Mouse (Mus musculus) neural tube, embryonic 15.5 days (tissue): ENCODE measurements around the gene Sec61a2. TPM values are rescaled to one million over a fixed set of nuclear protein-coding genes. Genes with fewer than 3 reads are reported as not detected.
A peak's percentile ranks its signal among the peaks of the same experiment; 100 is the strongest.

Source experiments
- ATAC-seq: fragments of 200-750 bp; cut with Nextera tagmentation; 2 replicates; pipeline ENCODE4 v1.8.0; 2017; ENCODE audit warnings: mild to moderate bottlenecking, moderate TSS enrichment, moderate library complexity; ENCODE audit not compliant: low FRiP score
- H3K27ac ChIP-seq: fragments of 300-500 bp; sonication (generic); replicated peaks from 2 replicates; pipeline ENCODE4 v1.5.1; 2015; ENCODE audit warnings: mild to moderate bottlenecking, inconsistent platforms
- H3K27me3 ChIP-seq: fragments of 300-500 bp; sonication (generic); replicated peaks from 2 replicates; pipeline ENCODE4 v1.6.1; 2015; ENCODE audit warnings: inconsistent platforms
- H3K36me3 ChIP-seq: fragments of 300-500 bp; sonication (generic); 2 replicates; pipeline ENCODE4 v1.6.1; 2015; ENCODE audit warnings: inconsistent platforms
- H3K4me1 ChIP-seq: fragments of 300-500 bp; sonication (generic); 2 replicates; pipeline ENCODE4 v1.6.1; 2015; ENCODE audit warnings: inconsistent platforms
- H3K4me2 ChIP-seq: fragments of 300-500 bp; sonication (generic); 2 replicates; pipeline ENCODE4 v1.6.1; 2015; ENCODE audit warnings: inconsistent platforms, mild to moderate bottlenecking, moderate library complexity
- H3K4me3 ChIP-seq: fragments of 300-500 bp; sonication (generic); replicated peaks from 2 replicates; pipeline ENCODE4 v1.5.1; 2015; ENCODE audit warnings: mild to moderate bottlenecking, inconsistent platforms
- H3K9ac ChIP-seq: fragments of 300-500 bp; sonication (generic); replicated peaks from 2 replicates; pipeline ENCODE4 v1.6.1; 2015; ENCODE audit warnings: mild to moderate bottlenecking, inconsistent platforms
- H3K9me3 ChIP-seq: fragments of 300-500 bp; sonication (generic); replicated peaks from 2 replicates; pipeline ENCODE4 v1.6.1; 2016; ENCODE audit warnings: inconsistent platforms
- WGBS: fragments of 180-500 bp; shearing (Covaris S2); methylation state at CpG from one replicate; pipeline ENCODE4 v1.1.7; 2015; ENCODE audit warnings: mixed read lengths; 5-methylcytosine and 5-hydroxymethylcytosine counted together
- polyA plus RNA-seq: library from polyadenylated mRNA; unstranded; fragments of >200 nt; fragmentation: Nextera tagmentation; extraction: Ambion mirVana; gene quantifications from 2 replicates; pipeline ENCODE4 v1.2.1, GENCODE M21; 2015

Sec61a2 gene
- polyA plus RNA-seq, 1 experiment from 2014 or later, result 122 TPM

GRCm38 (mm10) chr2:5877446-5877845 lies 17.8 kb downstream of the Sec61a2 start:
- no peak for ATAC-seq
- H3K27ac ChIP-seq, result no peak overlapping the region
- H3K9me3 ChIP-seq, result no peaks in the 10 kb centered on the region
- no peak overlapping the region for H3K4me2 ChIP-seq
- no peaks in the 10 kb centered on the region for H3K27me3 ChIP-seq
- H3K36me3 ChIP-seq, result peaks cover 61% of the 10 kb centered on the region
- H3K9ac ChIP-seq, result no peak overlapping the region
- no peak overlapping the region for H3K4me3 ChIP-seq
- 47% methylated on average over 3 of the region's 3 CpGs for WGBS
- no peaks in the 10 kb centered on the region for H3K4me1 ChIP-seq

DNA sequence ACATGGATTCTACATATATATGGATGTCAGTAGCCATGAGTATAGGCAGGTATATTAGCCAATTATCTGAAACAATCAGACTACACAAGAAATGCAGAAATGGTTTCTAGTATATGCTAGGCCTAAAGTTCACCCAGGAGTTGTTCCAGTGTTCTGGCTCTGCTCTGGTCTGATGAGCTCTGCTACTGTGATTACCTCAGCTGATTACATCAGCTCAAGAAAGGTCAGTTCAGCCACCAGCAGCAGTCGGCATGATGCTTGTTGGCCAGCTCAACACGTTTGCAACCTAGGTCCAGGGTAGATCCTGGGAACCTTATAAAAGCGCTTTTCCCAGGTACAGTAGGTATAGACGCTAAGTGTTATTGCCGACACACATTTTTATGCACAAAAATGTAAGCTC lies 25.5 kb downstream of the Sec61a2 start:
- peaks cover 55% of the 10 kb centered on the region for H3K36me3 ChIP-seq
- H3K4me3 ChIP-seq, result no peak overlapping the region
- H3K4me1 ChIP-seq, result no peaks in the 10 kb centered on the region
- H3K9me3 ChIP-seq, result no peaks in the 10 kb centered on the region
- H3K27ac ChIP-seq, result no peak overlapping the region
- no peak overlapping the region for H3K4me2 ChIP-seq
- H3K27me3 ChIP-seq, result no peaks in the 10 kb centered on the region
- ATAC-seq, result no peak
- no peak overlapping the region for H3K9ac ChIP-seq
- WGBS, result 94% methylated on average over 5 of the region's 5 CpGs

- Histone ChIP-seq H3K36me3 (peaks cover 45% of the 10 kb centered on the region), H3K27ac (no peak overlapping the region)
- no peak for ATAC-seq
These were observed 27.6 kb downstream of the Sec61a2 start for GRCm38 (mm10) chr2:5867681-5868080.

GRCm38 (mm10) chr2:5862834-5863233 lies 32.4 kb downstream of the Sec61a2 start, which contains the start of gene Gm13199:
TSS of gene Gm13199 (minus strand) at chr2:5862934.
- peaks cover 49% of the 10 kb centered on the region for H3K36me3 ChIP-seq
- no peaks in the 10 kb centered on the region for H3K27me3 ChIP-seq
- H3K9ac ChIP-seq, result no peak within 1 kb of the TSS
- no peak within 1 kb of the TSS for H3K4me3 ChIP-seq
- WGBS, result over 99% methylated on average over 3 of the region's 3 CpGs
- no peak for ATAC-seq
- H3K27ac ChIP-seq, result no peak within 1 kb of the TSS
- no peaks in the 10 kb centered on the region for H3K4me1 ChIP-seq
- no peaks in the 10 kb centered on the region for H3K9me3 ChIP-seq
- no peak within 1 kb of the TSS for H3K4me2 ChIP-seq

More at GRCm38 (mm10) chr2:5867681-5868080, 27.6 kb downstream of the Sec61a2 start:
- H3K4me3 ChIP-seq, result no peak overlapping the region
- H3K4me2 ChIP-seq, result no peak overlapping the region
- no peaks in the 10 kb centered on the region for H3K27me3 ChIP-seq
- H3K9ac ChIP-seq, result no peak overlapping the region
- WGBS, result 86% methylated on average over 2 of the region's 2 CpGs
- H3K9me3 ChIP-seq, result no peaks in the 10 kb centered on the region
- no peaks in the 10 kb centered on the region for H3K4me1 ChIP-seq

DNA sequence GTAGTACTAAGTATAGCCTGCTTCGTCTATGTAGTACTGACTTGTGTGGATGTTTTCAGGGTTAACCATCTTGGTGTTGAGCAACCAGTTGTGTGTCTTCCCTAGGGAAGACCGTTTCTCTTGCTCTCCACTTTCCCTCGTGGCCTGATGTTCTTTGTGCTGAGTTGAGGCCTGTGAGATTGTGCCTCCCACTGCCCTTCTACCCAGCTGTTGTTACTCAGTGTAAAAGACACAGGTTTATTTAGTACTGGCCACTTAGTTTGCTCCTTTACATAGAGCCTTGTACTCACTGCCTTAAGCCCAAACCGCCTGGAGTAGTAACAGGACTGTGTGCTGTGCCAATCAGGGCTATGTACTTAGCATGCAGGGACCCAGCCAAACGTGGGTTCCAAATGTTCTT lies 43.4 kb downstream of the Sec61a2 start:
- 92% methylated on average over 5 of the region's 5 CpGs for WGBS
- H3K4me2 ChIP-seq, result no peak overlapping the region
- H3K36me3 ChIP-seq, result peaks cover 13% of the 10 kb centered on the region
- H3K9me3 ChIP-seq, result no peaks in the 10 kb centered on the region
- no peak for ATAC-seq
- H3K27me3 ChIP-seq, result no peaks in the 10 kb centered on the region
- H3K27ac ChIP-seq, result no peak overlapping the region
- peaks cover 1% of the 10 kb centered on the region; the same call in 1 of the 2 replicates for H3K4me1 ChIP-seq
- H3K4me3 ChIP-seq, result no peak overlapping the region
- no peak overlapping the region for H3K9ac ChIP-seq

DNA sequence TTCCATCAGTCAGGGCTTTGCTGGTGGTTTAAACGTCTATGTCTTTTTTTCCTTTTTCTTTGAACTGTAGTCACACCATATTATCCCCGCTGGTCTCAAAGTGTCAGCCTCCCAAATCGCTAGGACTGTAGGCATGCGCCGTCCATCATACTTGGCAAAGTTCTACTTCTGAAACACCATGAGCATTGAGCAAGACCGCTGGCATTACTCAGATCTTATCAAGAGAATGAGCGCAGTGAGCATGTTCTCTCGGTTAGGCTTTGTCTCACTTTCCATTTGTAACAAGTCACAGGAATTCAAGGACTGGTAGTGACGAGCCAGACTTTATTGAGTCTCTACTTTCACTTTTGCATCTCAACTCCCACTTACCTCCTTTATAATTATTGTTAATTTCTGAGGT lies 44.1 kb downstream of the Sec61a2 start:
- Histone ChIP-seq H3K36me3 (peaks cover 12% of the 10 kb centered on the region; the same call in 1 of the 2 replicates), H3K4me1 (peaks cover 8% of the 10 kb centered on the region), H3K4me3 (no peak overlapping the region), H3K4me2 (no peak overlapping the region), H3K9me3 (no peaks in the 10 kb centered on the region), H3K27me3 (no peaks in the 10 kb centered on the region), H3K27ac (no peak overlapping the region), H3K9ac (no peak overlapping the region)
- no peak for ATAC-seq
- 96% methylated on average over 9 of the region's 9 CpGs for WGBS

DNA sequence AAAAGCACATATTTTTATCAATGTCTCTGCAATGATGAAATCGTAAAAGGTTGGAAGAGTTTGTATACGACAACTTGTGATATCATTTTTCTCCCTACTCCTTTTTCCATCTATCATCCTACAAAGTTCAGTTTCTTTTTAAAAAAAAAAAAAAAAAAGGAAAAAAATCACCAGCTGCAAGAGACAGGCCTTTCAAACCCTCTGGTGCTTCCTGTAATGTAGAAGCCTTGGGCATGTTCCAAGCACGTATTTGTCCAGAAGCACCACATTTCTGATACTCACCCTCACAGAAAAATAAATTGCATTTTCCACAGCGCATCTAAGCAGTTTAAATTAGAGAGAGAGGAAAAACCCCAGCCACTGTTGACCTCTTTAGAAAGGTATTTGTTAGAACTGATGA lies 49.4 kb downstream of the Sec61a2 start:
- ATAC-seq, result no peak
- H3K9ac ChIP-seq, result peak overlapping the region; percentile 76

DNA sequence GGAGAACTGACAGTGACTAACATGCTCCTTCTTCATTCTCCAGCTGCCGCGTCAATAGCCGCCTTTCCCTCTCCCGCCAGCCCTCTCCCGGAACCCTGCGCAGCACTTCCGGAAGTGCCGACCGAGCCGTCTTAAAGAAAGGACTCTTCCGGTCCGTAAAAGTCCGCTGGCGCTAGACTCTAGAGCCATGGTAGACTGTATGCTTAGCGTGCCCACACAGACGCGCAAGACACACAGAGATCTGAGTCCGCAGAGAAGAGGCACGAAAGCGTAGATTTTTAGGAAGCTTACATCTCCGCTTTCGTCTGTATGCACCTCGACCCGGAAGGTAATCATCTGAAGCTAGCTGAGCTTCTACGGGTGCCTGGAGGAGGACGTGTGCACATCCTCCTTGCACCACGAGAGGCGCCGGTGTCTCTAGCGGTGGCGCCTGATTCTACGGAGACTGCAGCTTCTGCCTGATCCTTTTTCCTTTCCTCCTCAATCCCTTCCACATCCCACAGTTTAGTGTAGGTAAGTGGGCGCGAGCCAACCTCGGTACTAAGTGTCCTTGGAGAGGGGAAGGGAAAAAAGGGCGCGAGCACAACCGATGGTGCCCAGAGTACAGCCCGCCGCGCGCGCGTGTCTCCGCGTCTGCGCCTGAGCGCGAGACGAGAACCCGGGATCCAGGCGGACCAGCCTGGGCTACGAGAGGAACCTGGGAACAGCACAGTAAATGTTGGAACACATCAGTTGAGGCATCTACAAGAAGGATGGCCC lies 50.2 kb downstream of the Sec61a2 start, which contains the start of the genes Nudt5 and Cdc123:
TSS of gene Nudt5 (plus strand) at position 147 of the 759 bp plus-strand sequence.
TSS of gene Cdc123 (minus strand) at position 292 of the 759 bp plus-strand sequence.
- Histone ChIP-seq H3K27ac (peak within 1 kb of the TSS; percentile 95), H3K4me1 (peaks cover 21% of the 10 kb centered on the region), H3K9ac (peak within 1 kb of the TSS; percentile 76), H3K9me3 (no peaks in the 10 kb centered on the region), H3K4me2 (peak within 1 kb of the TSS; percentile 68), H3K27me3 (no peaks in the 10 kb centered on the region), H3K36me3 (peaks cover 22% of the 10 kb centered on the region), H3K4me3 (peak within 1 kb of the TSS; percentile 75)
- peak; percentile 98 for ATAC-seq
- WGBS, result under 1% methylated on average over 53 of the region's 53 CpGs

More for the DNA sequence above, 49.4 kb downstream of the Sec61a2 start:
- Histone ChIP-seq H3K27ac (peak overlapping the region; percentile 95), H3K27me3 (no peaks in the 10 kb centered on the region), H3K9me3 (no peaks in the 10 kb centered on the region), H3K4me2 (peak overlapping the region; percentile 68), H3K36me3 (peaks cover 15% of the 10 kb centered on the region), H3K4me3 (peak overlapping the region; percentile 75), H3K4me1 (peaks cover 21% of the 10 kb centered on the region)
- 39% methylated on average over 4 of the region's 4 CpGs for WGBS

- H3K27ac ChIP-seq, result peak overlapping the region; percentile 95
- H3K36me3 ChIP-seq, result peaks cover 30% of the 10 kb centered on the region
- H3K4me3 ChIP-seq, result peak overlapping the region; percentile 75
- peak overlapping the region; percentile 76 for H3K9ac ChIP-seq
- ATAC-seq, result peak; percentile 51
- no peaks in the 10 kb centered on the region for H3K9me3 ChIP-seq
- H3K27me3 ChIP-seq, result no peaks in the 10 kb centered on the region
- H3K4me1 ChIP-seq, result peaks cover 21% of the 10 kb centered on the region
- peak overlapping the region; percentile 68 for H3K4me2 ChIP-seq
- WGBS, result 3% methylated on average over 23 of the region's 23 CpGs
These were observed 50.9 kb downstream of the Sec61a2 start for GRCm38 (mm10) chr2:5844181-5844872.

DNA sequence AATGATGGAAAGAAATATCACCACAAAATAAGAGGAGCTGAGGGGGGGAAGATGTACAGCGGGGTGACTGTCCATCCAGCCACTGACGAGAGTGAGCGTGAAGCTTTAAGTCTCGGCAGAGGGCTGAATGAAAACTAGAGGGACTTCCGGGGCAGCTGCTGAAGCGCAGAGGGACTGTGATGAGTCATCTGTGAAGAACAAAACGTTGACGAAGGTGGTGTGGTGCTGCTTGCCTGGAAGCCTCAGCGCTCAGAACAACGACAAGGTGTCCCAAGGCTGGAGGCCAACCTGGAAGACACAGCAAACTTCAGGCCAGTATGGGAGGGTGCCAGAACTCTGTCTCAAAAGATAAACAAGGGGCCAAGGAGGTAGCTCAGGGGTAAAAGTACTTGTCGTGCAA lies 54.4 kb downstream of the Sec61a2 start:
- ATAC-seq, result no peak
- 97% methylated on average over 11 of the region's 11 CpGs for WGBS
- Histone ChIP-seq H3K4me3 (no peak overlapping the region), H3K9ac (no peak overlapping the region), H3K9me3 (no peaks in the 10 kb centered on the region), H3K36me3 (peaks cover 46% of the 10 kb centered on the region), H3K4me1 (peaks cover 10% of the 10 kb centered on the region), H3K27me3 (no peaks in the 10 kb centered on the region), H3K4me2 (no peak overlapping the region), H3K27ac (no peak overlapping the region)

DNA sequence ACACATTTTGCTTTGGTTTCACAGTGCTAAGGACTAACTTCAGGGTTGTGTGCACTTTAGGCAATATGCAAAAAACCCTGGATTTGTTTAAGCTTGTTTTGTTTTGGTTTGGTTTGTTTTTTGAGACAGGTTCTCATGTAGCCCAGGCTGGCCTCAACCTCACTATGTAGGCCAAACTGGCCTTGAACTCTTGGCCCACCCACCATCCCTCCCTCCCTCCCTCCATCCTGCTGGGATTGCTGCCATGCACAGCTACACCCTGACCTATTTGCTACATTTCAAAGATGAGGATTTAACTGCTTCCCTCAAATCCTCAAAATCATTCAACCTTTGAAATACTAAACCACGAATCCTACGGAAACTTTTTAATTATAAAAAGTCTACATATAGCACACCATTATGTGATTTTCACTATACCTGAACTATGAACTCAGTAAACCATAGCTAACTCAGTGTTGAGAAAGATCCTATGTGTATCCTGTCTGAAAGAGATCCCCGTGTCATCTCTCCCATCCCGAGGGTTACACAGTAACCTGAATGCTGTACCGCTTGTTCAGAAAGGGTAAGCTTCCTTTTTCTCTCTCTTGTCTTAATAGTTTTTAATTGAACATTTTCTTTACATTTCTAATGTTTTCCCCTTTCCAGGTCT lies 69.8 kb downstream of the Sec61a2 start:
- ATAC-seq, result no peak
- Histone ChIP-seq H3K9me3 (no peaks in the 10 kb centered on the region), H3K27ac (no peak overlapping the region), H3K4me1 (no peaks in the 10 kb centered on the region), H3K27me3 (no peaks in the 10 kb centered on the region), H3K4me2 (no peak overlapping the region), H3K9ac (no peak overlapping the region), H3K36me3 (peaks cover 44% of the 10 kb centered on the region), H3K4me3 (no peak overlapping the region)
- 94% methylated on average over 5 of the region's 5 CpGs for WGBS
